Mouse (Mus musculus) hindbrain, embryonic 11.5 days (tissue): Measurements from ENCODE around the gene Sspn. TPM values are rescaled to one million over a fixed set of nuclear protein-coding genes. Genes with fewer than 3 reads are reported as not detected.

Experiments
- ATAC-seq: fragments of 200-750 bp; cut with Nextera tagmentation; 2 replicates; pipeline ENCODE4 v1.8.0; 2017; ENCODE audit warnings: mild to moderate bottlenecking, moderate TSS enrichment, moderate library complexity; ENCODE audit not compliant: low FRiP score
- DNase-seq: peaks from one replicate; pipeline ENCODE4 v3.0.0-alpha.2; 2015; ENCODE audit warnings: low spot score
- H3K27ac ChIP-seq: fragments of 300-500 bp; sonication (generic); 2 replicates; pipeline ENCODE4 v1.5.1; 2014; ENCODE audit warnings: mild to moderate bottlenecking, low read depth, low read length
- H3K27me3 ChIP-seq: fragments of 300-500 bp; sonication (generic); 2 replicates; pipeline ENCODE4 v1.6.1; 2014; ENCODE audit warnings: mild to moderate bottlenecking, low read length, moderate library complexity, mixed read lengths; ENCODE audit not compliant: control insufficient read depth, insufficient read depth
- H3K36me3 ChIP-seq: fragments of 300-500 bp; sonication (generic); 2 replicates; pipeline ENCODE4 v1.6.1; 2014; ENCODE audit warnings: mild to moderate bottlenecking, low read length, moderate library complexity, mixed read lengths; ENCODE audit not compliant: control insufficient read depth, insufficient read depth
- H3K4me1 ChIP-seq: fragments of 300-500 bp; sonication (generic); replicated peaks from 2 replicates; pipeline ENCODE4 v1.6.1; 2014; ENCODE audit warnings: low read length, mixed read lengths; ENCODE audit not compliant: control insufficient read depth, insufficient read depth
- H3K4me2 ChIP-seq: fragments of 300-500 bp; sonication (generic); replicated peaks from 2 replicates; pipeline ENCODE4 v1.6.1; 2014; ENCODE audit warnings: mild to moderate bottlenecking, low read depth, low read length
- H3K4me3 ChIP-seq: fragments of 300-500 bp; sonication (generic); 2 replicates; pipeline ENCODE4 v1.5.1; 2014; ENCODE audit warnings: low read depth, low read length
- H3K9ac ChIP-seq: fragments of 300-500 bp; sonication (generic); 2 replicates; pipeline ENCODE4 v1.6.1; 2014; ENCODE audit warnings: low read depth, low read length
- H3K9me3 ChIP-seq: fragments of 300-500 bp; sonication (generic); 2 replicates; pipeline ENCODE4 v1.6.1; 2016; ENCODE audit warnings: low read length; ENCODE audit not compliant: control insufficient read depth
- WGBS: fragments of 180-500 bp; shearing (Covaris S2); extraction: QIAGEN DNeasy Blood & Tissue Kit; methylation state at CpG from one replicate; pipeline ENCODE4 v1.1.7; 2014; 5-methylcytosine and 5-hydroxymethylcytosine counted together
- polyA plus RNA-seq: library from polyadenylated mRNA; unstranded; fragments of >200 nt; fragmentation: Nextera tagmentation; extraction: Ambion mirVana; gene quantifications from 2 replicates; pipeline ENCODE4 v1.2.1, GENCODE M21; 2014

The Sspn gene
- polyA plus RNA-seq, 1 experiment from 2014 or later, result 2.3 TPM

DNA sequence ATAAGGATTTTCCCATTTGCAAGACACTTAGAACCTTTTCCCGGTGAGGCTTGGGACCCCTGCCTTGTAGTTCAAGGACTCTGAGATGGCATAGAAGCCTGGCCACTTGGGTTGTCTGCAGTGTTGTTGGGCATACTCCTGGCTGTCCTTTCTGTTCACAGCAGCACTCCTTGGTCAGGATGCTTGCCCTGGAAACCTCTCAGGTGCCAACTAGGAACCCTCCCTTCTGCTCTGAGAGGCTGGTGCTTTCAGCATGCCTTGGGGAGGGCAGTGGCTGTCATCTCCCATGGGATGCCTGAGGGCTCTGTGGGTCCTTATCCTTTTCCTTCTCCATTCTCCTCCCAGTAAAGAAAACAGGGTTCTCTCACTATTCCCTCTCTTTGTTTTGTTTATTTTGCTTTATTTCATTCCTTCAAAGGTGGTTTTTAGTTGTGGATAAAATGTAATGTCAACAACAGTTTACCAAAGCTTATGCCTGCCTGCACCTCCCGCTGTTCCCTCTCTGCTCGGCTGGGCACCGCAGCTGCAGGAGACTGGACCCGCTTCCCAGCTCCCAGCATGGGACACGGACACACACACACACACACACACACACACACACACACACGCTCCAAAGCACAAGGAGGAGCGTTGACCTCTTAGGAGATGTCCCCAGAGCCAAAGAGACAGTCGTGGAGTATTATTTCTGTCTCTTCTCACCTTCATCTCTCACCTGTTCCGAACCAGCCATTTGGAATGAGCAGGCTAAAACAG lies 77.9 kb downstream of the Sspn start:
- Histone ChIP-seq H3K4me2 (no peak overlapping the region), H3K27ac (no peak overlapping the region), H3K9me3 (no peaks in the 10 kb centered on the region), H3K4me3 (no peak overlapping the region), H3K9ac (no peak overlapping the region), H3K36me3 (no peaks in the 10 kb centered on the region), H3K27me3 (no peaks in the 10 kb centered on the region), H3K4me1 (no peaks in the 10 kb centered on the region; the same call in 1 of the 2 replicates)
- ATAC-seq (no peak), DNase-seq (no peak)
- WGBS, result 56% methylated on average over 10 of the region's 10 CpGs

DNA sequence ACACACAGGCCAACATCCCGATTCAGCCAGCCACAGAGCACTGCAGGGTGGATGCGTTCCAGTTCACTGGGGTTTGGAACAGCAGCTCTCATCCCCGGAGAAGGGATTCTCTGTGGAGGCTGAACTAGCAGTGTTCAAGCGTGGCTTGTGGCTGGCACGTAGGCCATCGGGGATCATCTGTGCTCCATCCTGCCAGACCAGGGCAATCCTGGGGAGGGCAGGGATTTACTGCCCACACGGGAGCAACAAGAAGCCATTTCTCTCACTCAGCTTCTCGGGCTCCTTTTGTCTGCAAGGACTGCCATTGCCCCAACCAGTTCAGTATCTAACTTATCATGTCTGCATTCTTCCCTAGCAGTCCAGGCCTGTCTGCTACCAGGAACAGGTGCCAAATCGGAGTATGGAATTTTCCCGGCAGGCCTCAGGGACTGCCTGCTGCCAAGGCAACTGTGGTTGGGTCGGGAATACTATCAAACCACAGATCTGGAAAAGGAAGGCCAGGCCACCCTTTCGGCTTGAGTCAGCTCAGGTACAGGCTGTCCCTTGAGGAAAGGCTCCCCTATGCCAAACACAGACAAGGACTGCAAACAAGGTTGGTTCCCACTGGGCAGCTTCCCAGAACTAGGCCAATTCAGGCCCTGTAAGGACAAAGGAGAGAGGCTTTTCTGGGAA lies 78.8 kb downstream of the Sspn start:
- Histone ChIP-seq H3K36me3 (no peaks in the 10 kb centered on the region), H3K27me3 (no peaks in the 10 kb centered on the region), H3K4me1 (no peaks in the 10 kb centered on the region; the same call in 1 of the 2 replicates), H3K9ac (no peak overlapping the region), H3K4me2 (no peak overlapping the region), H3K4me3 (no peak overlapping the region), H3K27ac (no peak overlapping the region), H3K9me3 (no peaks in the 10 kb centered on the region)
- DNase-seq (no peak), ATAC-seq (no peak)
- WGBS, result 69% methylated on average over 12 of the region's 12 CpGs

DNA sequence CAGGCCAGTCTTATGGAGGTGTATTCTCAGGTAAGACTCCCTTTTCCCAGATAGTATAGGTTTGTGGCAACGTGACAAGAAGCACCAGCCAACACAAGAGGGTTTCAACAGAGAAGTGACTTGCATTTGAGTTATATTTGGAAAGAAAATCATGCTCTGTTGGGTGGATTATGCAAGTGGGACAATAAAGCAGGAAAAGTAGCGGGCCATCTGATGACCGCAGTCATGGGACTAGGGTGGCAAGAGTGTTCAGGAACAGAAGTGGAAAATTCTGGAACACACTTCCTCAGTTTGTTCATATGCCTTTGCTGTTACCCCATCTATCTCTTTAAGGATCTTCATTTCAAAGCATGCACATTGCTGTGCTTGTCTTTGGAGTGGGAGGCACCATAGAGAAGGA lies 82.9 kb downstream of the Sspn start:
- H3K4me1 ChIP-seq, result no peaks in the 10 kb centered on the region
- no peak overlapping the region for H3K9ac ChIP-seq
- no peaks in the 10 kb centered on the region for H3K27me3 ChIP-seq
- H3K36me3 ChIP-seq, result no peaks in the 10 kb centered on the region
- ATAC-seq (no peak), DNase-seq (no peak)
- no peak overlapping the region for H3K4me2 ChIP-seq
- no peak overlapping the region for H3K4me3 ChIP-seq
- no peak overlapping the region for H3K27ac ChIP-seq
- H3K9me3 ChIP-seq, result no peaks in the 10 kb centered on the region
- 95% methylated on average over 3 of the region's 3 CpGs for WGBS

Other genes with a start within 250 kb of the Sspn start
- 4.2 and 7.0 TPM in 2 replicates for gene Rassf8, start 184.9 kb upstream of the Sspn start, polyA plus RNA-seq
- 1.5 and 1.8 TPM in 2 replicates for gene Bhlhe41, start 66.1 kb upstream of the Sspn start, polyA plus RNA-seq